Mouse (Mus musculus) left cerebral cortex, postnatal 14 days (tissue): Measurements from ENCODE around the gene Zfp277. TPM values are rescaled to one million over a fixed set of nuclear protein-coding genes. Genes with fewer than 3 reads are reported as not detected.
A peak's percentile ranks its signal among the peaks of the same experiment; 100 is the strongest.

Experiments used
- DNase-seq, 2 experiments: peaks; one replicate each; pipeline ENCODE4 v3.0.0; 2021 to 2022; ENCODE audit warnings: low spot score in 2 of 2, mixed read lengths in 1 of 2
- intact Hi-C: fragments of 180-260 bp; cut with DNase I; formaldehyde crosslinking; loops from one replicate; pipeline ENCODE4 v1.15.1; 2025
- total RNA-seq, 2 experiments: library from RNA; stranded (reverse); gene quantifications; 2 replicates each; pipeline ENCODE4 v1.2.3; 2021

The Zfp277 gene
- total RNA-seq, 2 experiments from 2014 or later, result 19.9 to 20.9 TPM

DNA sequence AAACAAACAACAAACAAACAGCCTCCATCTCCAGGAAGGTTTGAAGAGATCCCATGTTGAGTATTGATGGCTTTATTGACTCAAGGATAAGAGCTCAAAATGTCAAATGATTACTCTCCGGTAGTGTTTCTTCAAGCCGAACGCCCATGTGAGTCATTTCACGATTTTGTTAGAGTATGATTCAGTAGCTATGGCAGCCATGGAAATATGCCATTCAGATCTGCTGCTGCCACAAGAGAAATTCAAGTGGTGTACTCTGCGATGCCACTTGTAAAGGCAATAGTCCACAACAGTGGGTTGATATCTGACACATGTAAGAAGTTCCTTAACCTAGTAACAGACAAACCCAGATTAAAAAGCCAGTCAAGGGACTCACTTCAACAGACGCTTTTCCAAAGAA lies 62.0 kb downstream of the Zfp277 start:
- intact Hi-C loops, result loop anchor here (5.0 kb wide), 1 partner anchor 64 kb away; the partner anchor contains the start of genes Dock4 and Zfp277
- peak in 1 of 2 experiments; percentile 36 for DNase-seq

DNA sequence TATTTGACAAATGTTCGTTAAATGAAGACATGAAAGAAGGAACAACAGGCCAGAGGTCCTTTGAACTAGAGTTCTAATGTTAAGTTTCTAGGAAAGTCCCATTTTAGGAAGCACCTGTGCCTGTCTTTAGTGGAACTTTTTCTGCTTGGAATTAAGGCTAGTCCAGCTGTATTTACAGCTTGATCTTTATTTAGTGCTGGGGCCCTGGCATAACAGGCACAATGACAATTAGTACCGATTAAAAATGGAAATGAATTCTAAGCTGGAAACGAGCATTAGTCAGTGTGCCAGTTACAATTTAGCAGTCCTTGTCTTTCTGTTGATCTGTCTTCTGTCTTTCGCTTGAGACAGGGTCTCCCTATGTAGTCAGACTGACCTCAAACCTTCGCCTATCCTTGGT lies 63.2 kb downstream of the Zfp277 start:
- no peak for DNase-seq
- intact Hi-C loops, result loop anchor here (5.0 kb wide), 1 partner anchor 65 kb away; the partner anchor contains the start of genes Dock4 and Zfp277

DNA sequence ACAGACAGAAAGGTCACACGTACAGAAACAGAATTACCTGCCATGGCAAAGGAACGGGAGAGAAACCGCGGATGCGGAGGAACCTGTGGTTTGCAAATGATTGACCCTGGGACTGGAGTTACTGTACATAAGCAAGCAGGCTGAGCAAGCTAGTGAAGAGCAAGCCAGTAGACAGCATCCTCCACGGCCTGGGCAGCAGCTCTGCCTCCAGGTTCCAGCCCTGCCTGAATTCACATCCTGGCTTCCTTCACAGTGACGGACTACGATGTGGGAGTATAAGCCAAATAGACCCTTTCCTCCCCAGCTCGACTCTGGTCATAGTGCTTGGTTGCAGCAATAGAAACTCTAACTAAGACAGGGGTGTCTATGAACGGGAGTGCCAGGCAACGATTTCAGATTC lies 63.9 kb downstream of the Zfp277 start:
- intact Hi-C loops, result loop anchor here (5.0 kb wide), 1 partner anchor 65 kb away; the partner anchor contains the start of genes Dock4 and Zfp277
- DNase-seq, result no peak

- intact Hi-C loops, result loop anchor here (5.0 kb wide), 1 partner anchor 66 kb away; the partner anchor contains the start of genes Dock4 and Zfp277
- peak in 1 of 2 experiments; percentile 40 for DNase-seq
These were observed 64.4 kb downstream of the Zfp277 start for GRCm38 (mm10) chr12:40381173-40381801.

- intact Hi-C loops, result no loop called here
These were observed 66.2 kb downstream of the Zfp277 start for GRCm38 (mm10) chr12:40379538-40379923.

DNA sequence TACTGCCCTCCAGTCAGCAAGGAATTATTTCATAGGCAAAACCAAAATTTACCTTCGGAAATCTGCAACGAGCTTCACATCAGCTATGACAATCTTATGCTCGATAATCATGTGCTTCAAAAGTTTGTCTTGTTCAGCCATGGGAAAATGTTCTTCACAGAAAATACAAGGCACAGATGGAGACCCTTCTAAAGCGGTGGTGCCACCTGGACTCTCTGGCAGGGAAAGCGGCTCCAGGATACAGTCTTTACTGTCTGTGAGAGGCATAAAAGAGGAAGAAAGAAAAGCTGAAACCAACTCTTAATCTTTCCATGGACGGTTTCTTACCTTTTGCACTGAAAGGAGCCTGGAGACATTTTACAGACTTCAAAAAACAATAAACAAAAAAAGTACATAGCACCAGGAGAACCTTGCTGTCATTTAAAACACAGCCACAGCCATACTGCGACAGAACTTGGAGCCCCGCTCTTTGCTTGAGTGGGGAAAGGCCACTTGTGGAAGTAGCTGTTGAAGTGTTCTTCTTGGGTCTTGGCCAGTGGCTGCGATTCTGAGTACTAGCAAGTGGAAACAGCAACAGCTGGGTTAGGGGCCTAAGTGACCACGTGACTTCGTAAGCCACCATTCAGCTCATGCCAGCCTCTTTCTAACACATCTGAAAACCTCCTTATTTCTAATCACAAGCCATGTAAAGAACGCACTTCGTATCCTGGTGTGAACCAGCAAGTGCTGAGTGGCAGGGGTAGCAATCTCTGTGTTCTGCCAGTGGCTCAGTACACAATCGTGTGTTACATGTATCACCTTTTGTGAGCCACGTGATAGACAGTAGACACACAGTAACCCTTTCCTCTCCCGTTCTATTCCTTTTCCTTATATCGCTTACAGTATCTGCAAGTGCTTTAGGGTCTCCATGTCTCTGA lies 66.8 kb downstream of the Zfp277 start:
- intact Hi-C loops, result no loop called here
- DNase-seq, result peak; percentile 26 to 46

More at GRCm38 (mm10) chr12:40379538-40379923, 66.2 kb downstream of the Zfp277 start:
- no peak for DNase-seq

DNA sequence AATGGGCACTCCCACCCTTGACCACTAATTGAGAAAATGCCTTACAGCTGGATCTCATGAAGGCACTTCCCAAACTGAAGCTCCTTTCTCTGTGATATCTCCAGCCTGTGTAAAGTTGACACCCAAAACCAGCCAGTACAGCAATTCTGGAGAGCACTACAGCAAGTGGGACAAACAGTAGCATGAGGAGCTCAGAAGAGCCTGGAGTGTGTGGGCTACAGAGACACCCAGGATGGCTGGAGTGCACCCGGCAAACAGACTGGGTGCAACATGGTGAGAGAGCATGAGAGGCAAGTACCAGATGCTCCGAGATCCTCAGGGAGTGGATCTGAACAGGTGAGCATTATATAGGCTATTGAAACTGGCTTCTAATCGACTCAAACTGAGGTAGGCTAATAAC lies 93.8 kb downstream of the Zfp277 start:
- intact Hi-C loops, result no loop called here
- no peak for DNase-seq

DNA sequence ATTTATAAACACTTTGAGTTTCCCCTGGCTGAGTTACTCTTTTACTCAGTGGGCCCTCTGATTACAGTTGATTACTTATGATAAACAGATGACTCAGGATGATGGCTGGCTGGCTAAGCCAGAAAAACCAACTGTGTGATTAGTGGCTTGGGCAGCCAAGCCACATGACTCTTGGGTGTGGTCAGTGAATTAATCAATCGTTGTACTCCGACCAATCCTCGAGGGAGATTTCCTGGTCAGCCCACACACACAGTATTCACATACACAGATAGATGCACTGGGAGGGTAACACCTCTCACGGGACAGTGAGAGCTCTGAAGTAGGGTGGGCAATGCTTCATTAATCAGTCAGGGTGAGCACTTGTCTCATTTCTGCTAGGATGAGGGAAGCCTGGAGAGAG lies 97.5 kb downstream of the Zfp277 start:
- intact Hi-C loops, result no loop called here

DNA sequence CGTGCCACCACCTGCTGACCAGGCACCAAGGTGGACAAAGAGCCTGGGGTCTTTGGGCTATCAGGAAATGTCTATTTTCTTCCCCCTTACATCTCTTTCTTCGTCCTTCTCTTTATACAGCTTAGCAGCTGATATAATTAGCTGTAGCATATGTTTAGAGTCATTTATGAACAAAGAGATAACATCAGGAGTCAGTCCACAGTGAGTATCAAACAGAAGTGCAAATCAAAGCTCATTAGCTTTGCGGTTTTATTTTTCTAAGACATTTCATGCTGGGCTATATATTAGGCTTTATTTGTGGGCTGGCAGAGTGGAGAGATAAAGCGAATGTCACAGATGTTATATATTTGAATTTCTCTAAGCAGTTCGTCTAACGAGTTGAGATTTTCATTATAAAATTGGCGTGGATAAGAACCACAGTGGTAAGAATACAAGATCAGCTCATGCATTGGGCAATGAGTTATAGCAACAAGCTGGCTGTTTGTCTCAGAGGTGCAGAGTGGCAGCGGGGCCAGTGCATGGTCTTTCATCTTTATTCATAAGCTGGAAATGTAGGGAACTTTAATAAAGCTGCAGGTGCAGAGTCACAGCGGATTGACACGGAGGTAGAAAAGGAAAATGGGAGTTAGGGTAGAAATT lies 98.5 kb downstream of the Zfp277 start:
- DNase-seq, result no peak
- intact Hi-C loops, result no loop called here

More for the DNA sequence above, 97.5 kb downstream of the Zfp277 start:
- DNase-seq, result no peak

DNA sequence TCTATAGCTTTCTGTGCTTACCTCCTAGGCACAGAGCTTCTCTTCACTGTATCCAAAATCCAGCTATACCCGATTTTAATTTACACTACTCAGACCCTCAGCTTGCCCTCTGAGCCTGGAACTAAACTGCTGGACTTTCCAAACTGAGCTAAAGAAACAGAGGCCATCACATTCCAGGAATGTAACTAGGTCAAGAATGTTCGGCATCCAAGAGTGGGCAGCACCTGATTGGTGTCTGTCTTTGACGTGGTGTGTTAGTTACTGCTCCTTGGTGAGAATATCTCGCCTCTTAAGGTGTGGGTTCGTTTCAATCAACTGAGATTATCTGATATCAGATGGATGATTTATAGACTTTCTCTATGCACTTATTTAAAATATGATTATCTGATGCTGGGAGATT lies 104.3 kb downstream of the Zfp277 start:
- intact Hi-C loops, result no loop called here
- no peak for DNase-seq

- intact Hi-C loops, result no loop called here
- no peak for DNase-seq
These were observed 110.4 kb downstream of the Zfp277 start for GRCm38 (mm10) chr12:40335303-40335702.

DNA sequence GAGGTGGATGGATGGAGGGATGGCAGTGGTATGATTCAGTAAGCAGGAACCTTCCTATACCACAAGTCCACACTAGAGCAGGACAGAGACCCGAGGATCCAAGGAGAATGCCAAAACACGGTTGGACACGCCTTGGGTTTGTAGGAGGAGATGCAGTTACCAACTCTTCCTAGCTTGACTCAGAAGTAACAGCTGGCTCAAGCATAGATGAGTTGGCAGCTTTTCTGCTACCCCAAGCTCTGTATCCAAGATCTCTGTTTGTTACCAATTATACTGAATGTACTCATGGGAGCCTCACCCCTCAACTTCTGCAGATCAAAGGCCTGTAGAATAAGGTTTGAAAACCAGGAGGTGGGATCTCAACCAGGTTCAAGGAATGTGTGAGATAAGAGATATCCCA lies 114.2 kb downstream of the Zfp277 start:
- DNase-seq, result no peak
- intact Hi-C loops, result no loop called here

GRCm38 (mm10) chr12:40327012-40327660 lies 118.6 kb downstream of the Zfp277 start:
- DNase-seq, result no peak
- intact Hi-C loops, result no loop called here

DNA sequence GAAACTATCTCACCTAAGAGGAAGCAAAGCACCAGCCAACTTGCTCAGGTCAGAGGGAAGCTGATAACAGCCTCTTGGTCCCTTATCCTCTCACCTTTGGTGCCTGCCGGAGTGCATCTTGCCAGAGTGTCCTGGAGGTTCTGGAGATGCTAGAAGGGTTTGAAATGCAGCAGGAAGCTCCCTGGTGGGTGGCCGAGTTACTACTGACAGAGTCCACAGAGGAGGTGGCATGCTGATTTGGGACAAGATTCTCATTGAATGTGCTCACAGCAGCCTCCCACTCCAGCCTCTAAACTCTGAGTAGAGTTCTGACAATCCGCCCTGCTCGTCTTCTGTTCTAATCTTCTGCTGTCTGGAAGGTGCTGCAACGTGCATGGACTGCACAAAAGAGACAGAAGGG lies 120.1 kb downstream of the Zfp277 start:
- intact Hi-C loops, result no loop called here
- DNase-seq, result no peak

GRCm38 (mm10) chr12:40324819-40325218 lies 120.9 kb downstream of the Zfp277 start:
- DNase-seq, result no peak
- intact Hi-C loops, result no loop called here

DNA sequence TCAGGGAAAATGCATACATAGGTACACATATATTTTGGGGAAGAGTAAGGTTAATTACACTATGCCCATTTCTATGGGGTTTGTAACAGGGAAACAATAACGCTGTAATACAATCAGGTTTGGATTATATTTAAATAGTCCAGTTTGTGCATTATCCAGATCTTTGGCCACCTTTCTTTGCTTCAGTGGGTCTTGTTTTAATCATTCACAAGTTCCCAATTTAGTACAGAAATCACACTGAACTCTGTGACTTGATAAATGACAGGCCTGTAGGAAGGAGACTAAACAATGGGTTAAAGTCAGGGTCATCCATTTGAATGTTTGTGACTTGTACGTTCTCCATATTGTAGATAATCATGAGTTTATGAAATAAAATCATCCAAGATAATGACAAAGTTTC lies 130.6 kb downstream of the Zfp277 start:
- intact Hi-C loops, result no loop called here
- DNase-seq, result no peak

GRCm38 (mm10) chr12:40303960-40304359 lies 141.7 kb downstream of the Zfp277 start:
- intact Hi-C loops, result no loop called here
- DNase-seq, result peak in 1 of 2 experiments; percentile 17

- intact Hi-C loops, result no loop called here
- no peak for DNase-seq
These were observed 147.1 kb downstream of the Zfp277 start for GRCm38 (mm10) chr12:40298636-40299035.

GRCm38 (mm10) chr12:40286539-40286938 lies 159.2 kb downstream of the Zfp277 start:
- DNase-seq, result no peak
- intact Hi-C loops, result no loop called here
